Mouse (Mus musculus) heart, postnatal 0 days (tissue): Measurements from ENCODE around the gene Btbd10. TPM values are rescaled to one million over a fixed set of nuclear protein-coding genes. Genes with fewer than 3 reads are reported as not detected.

Source experiments
- ATAC-seq: fragments of 200-750 bp; cut with Nextera tagmentation; 2 replicates; pipeline ENCODE4 v1.8.0; 2017; ENCODE audit warnings: low read depth, moderate number of reproducible peaks, moderate library complexity; ENCODE audit not compliant: insufficient read depth
- DNase-seq: peaks from one replicate; pipeline ENCODE4 v3.0.0-alpha.2; 2016; ENCODE audit warnings: low spot score
- H3K27ac ChIP-seq: fragments of 300-500 bp; sonication (generic); 2 replicates; pipeline ENCODE4 v1.5.1; 2014; ENCODE audit warnings: low read depth, mild to moderate bottlenecking
- H3K27me3 ChIP-seq: fragments of 300-500 bp; sonication (generic); 2 replicates; pipeline ENCODE4 v1.6.1; 2014; ENCODE audit warnings: low read length, mixed read lengths; ENCODE audit not compliant: control insufficient read depth, insufficient read depth
- H3K36me3 ChIP-seq: fragments of 300-500 bp; sonication (generic); replicated peaks from 2 replicates; pipeline ENCODE4 v1.6.1; 2014; ENCODE audit warnings: low read length, mixed read lengths; ENCODE audit not compliant: control insufficient read depth, insufficient read depth
- H3K4me1 ChIP-seq: fragments of 300-500 bp; sonication (generic); 2 replicates; pipeline ENCODE4 v1.6.1; 2014; ENCODE audit warnings: antibody characterized with exemption; ENCODE audit not compliant: control insufficient read depth, insufficient read depth
- H3K4me2 ChIP-seq: fragments of 300-500 bp; sonication (generic); 2 replicates; pipeline ENCODE4 v1.6.1; 2014; ENCODE audit warnings: low read depth, mild to moderate bottlenecking, low read length, moderate library complexity
- H3K4me3 ChIP-seq: fragments of 300-500 bp; sonication (generic); 2 replicates; pipeline ENCODE4 v1.5.1; 2014; ENCODE audit warnings: low read depth, low read length
- H3K9ac ChIP-seq: fragments of 300-500 bp; sonication (generic); replicated peaks from 2 replicates; pipeline ENCODE4 v1.6.1; 2014; ENCODE audit warnings: low read depth, low read length, mixed read lengths
- H3K9me3 ChIP-seq: fragments of 300-500 bp; sonication (generic); replicated peaks from 2 replicates; pipeline ENCODE4 v1.6.1; 2016; ENCODE audit warnings: low read length; ENCODE audit not compliant: control insufficient read depth
- CTCF ChIP-seq: IDR thresholded peaks from 2 replicates; pipeline ENCODE4 v1.5.1; 2016; ENCODE audit warnings: antibody characterized with exemption, control low read depth, low read depth
- EP300 ChIP-seq: IDR thresholded peaks from 2 replicates; pipeline ENCODE4 v1.6.1; 2016; ENCODE audit warnings: antibody characterized with exemption, low read depth
- WGBS: fragments of 180-500 bp; shearing (Covaris S2); extraction: QIAGEN DNeasy Blood & Tissue Kit; methylation state at CpG from one replicate; pipeline ENCODE4 v1.1.7; 2014; 5-methylcytosine and 5-hydroxymethylcytosine counted together
- polyA plus RNA-seq: library from polyadenylated mRNA; unstranded; fragments of >200 nt; fragmentation: Nextera tagmentation; extraction: Ambion mirVana; gene quantifications from 2 replicates; pipeline ENCODE4 v1.2.1, GENCODE M21; 2015
- total RNA-seq: library from RNA; depleted of rRNA; stranded (reverse); fragments of >200 nt; gene quantifications from 2 replicates; pipeline ENCODE4 v1.2.3, GENCODE M21; 2014; ENCODE audit warnings: low replicate concordance

Gene Btbd10
- total and polyA plus RNA-seq, 2 experiments from 2014 or later = 13.9 to 17.7 TPM

DNA sequence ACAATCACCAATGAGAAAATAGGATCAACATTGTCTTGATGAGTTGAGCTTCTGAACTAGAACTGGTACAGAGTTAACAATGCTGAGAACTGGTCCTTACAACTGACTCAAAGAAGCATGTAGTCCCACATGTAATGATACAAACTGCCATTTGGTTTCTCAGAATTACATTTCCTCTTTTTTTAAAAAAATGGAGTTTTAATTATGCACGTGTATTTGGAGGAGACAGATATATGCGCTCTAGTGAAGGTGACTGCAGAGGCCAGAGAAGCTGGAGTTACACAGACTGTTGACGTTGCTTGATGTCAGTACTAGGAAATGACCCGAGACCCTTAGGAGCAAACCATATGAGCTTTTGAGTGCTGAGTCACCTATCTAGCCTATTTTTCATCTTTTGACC lies 27.5 kb upstream of the Btbd10 start:
- Histone ChIP-seq H3K9me3 (no peaks in the 10 kb centered on the region), H3K4me3 (no peak overlapping the region), H3K9ac (no peak overlapping the region), H3K36me3 (no peaks in the 10 kb centered on the region), H3K27me3 (no peaks in the 10 kb centered on the region), H3K4me2 (no peak overlapping the region), H3K27ac (no peak overlapping the region), H3K4me1 (no peaks in the 10 kb centered on the region)
- TF ChIP-seq CTCF (no peak), EP300 (no peak)
- WGBS = 80% methylated on average over 4 of the region's 4 CpGs
- ATAC-seq (no peak), DNase-seq (no peak)

DNA sequence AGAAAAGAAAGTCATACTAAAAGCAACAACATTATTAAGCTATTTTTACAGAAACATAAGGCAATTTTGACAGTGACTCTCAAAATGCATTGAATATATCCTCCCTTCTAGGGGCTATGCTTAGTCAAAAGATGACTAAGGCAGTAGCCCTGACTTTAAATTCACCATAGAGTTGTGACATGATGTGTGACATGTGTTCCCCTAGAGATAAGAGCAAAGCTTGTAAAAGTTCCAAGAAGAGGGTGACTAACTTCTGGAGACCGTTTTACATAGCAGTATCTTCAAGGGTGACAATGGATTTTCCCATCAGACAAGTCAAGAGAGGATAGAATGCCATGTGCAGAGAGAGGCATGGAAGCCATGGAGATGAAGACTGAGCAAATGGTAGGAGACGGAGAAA lies 22.4 kb upstream of the Btbd10 start:
- Histone ChIP-seq H3K4me2 (no peak overlapping the region), H3K27ac (no peak overlapping the region), H3K9ac (no peak overlapping the region), H3K27me3 (no peaks in the 10 kb centered on the region), H3K9me3 (no peaks in the 10 kb centered on the region), H3K4me3 (no peak overlapping the region), H3K4me1 (no peaks in the 10 kb centered on the region), H3K36me3 (no peaks in the 10 kb centered on the region)
- WGBS = 58% methylated on average over 2 of the region's 2 CpGs
- ATAC-seq (no peak), DNase-seq (no peak)
- no peak for TF ChIP-seq CTCF
- TF ChIP-seq EP300 = no peak

DNA sequence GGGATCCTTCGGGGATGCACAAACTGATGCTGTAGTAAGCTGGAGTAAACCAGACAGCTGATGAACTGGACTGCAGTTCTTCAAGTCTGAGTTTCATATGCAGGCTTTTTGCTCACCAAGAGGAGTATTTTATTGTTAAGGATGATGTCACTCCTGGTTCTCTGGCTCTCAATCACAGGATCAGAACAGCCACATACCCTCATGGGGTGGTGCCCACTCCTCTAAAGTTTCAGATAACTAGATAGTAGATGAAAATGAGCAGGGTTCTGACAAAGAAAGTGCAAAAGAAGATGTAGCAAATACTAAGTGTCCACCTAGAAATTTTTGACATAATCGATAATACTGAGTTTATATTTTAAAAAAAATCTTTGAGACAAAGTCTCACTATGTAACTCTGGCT lies 19.3 kb upstream of the Btbd10 start, which contains the start of gene Pth:
Gene Pth, minus strand, starts transcription at position 101 of the 400 bp plus-strand sequence.
- no peak for ATAC-seq
- H3K4me2 ChIP-seq = no peak within 1 kb of the TSS
- TF ChIP-seq EP300 (no peak), CTCF (no peak)

DNA sequence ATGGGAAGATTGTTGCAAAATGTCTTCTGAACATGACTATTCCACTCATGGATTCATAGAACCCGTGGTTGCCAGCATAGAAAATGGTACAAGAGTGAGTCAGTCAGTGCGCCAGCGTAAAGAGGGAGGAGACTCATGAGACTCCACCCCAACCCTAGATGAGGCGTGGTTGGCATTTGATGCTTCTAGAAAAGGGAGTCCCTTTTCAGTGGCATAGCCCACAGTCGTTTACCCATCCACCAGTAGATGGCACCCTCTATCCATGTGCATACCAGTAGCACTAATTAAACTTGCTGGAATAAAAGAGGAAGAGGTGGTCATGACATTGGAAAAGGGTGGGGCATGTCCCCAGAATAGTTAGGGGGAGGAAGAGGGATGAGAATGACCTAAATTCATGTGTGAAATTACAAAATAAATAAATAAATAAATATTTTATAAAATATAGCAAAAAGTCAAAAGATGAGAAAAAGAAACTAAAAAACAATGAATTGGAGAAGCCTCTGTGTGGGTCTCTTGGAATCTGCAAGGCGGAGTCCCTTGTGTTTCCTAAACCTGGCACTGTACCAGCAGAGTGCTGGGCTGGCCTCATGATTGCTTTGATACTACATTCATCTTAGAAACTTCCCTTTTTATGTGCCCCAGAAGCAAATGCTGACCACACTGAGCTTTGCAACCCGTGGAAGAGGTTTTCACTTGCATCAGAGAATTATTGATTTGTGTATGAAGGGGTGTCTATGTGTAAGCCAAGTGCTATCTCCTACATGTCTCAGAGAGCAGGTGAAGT lies 8.9 kb upstream of the Btbd10 start:
- no peak overlapping the region for H3K27ac ChIP-seq
- peak; percentile 90 for DNase-seq
- H3K4me2 ChIP-seq = no peak overlapping the region
- peak; percentile 89 for ATAC-seq
- H3K9me3 ChIP-seq = no peaks in the 10 kb centered on the region
- no peaks in the 10 kb centered on the region for H3K27me3 ChIP-seq
- H3K4me1 ChIP-seq = no peaks in the 10 kb centered on the region
- H3K9ac ChIP-seq = no peak overlapping the region
- no peak overlapping the region for H3K4me3 ChIP-seq
- TF ChIP-seq CTCF = peak; percentile 98
- TF ChIP-seq EP300 = no peak
- no peaks in the 10 kb centered on the region for H3K36me3 ChIP-seq
- WGBS = 27% methylated on average over 7 of the region's 7 CpGs

More for the DNA sequence above, 19.3 kb upstream of the Btbd10 start, which contains the start of gene Pth:
- Histone ChIP-seq H3K9ac (no peak within 1 kb of the TSS), H3K27ac (no peak within 1 kb of the TSS), H3K9me3 (no peaks in the 10 kb centered on the region), H3K36me3 (no peaks in the 10 kb centered on the region), H3K27me3 (no peaks in the 10 kb centered on the region), H3K4me3 (no peak within 1 kb of the TSS), H3K4me1 (no peaks in the 10 kb centered on the region)
- no peak for DNase-seq
- WGBS = 77% methylated on average over 2 of the region's 2 CpGs

DNA sequence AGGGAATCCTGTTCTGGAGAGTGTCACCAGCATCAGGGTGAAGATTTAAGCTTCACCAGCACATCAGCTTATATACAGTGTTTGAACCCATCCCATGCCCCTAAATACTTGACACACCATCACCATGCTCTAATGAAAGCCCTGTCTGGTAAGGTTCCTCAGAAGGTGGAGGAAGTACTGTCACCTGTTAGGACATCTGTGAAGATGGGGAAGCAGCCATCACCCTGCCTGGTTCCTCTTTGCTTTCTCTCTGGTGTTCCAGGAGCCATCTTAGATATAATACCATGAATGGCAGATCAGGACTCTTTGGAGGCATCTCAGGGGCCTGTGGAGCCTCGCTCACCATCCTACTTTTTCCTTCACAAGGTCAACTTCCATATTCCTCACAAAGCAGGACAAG lies 3.5 kb upstream of the Btbd10 start:
- no peaks in the 10 kb centered on the region for H3K36me3 ChIP-seq
- no peak for DNase-seq
- no peak overlapping the region for H3K4me2 ChIP-seq
- ATAC-seq = no peak
- H3K4me3 ChIP-seq = no peak overlapping the region
- no peaks in the 10 kb centered on the region for H3K9me3 ChIP-seq
- peaks cover 3% of the 10 kb centered on the region; the same call in 1 of the 2 replicates for H3K4me1 ChIP-seq
- H3K27ac ChIP-seq = no peak overlapping the region
- H3K9ac ChIP-seq = no peak overlapping the region
- no peaks in the 10 kb centered on the region for H3K27me3 ChIP-seq
- WGBS = 79% methylated on average over 1 of the region's 1 CpGs
- TF ChIP-seq EP300 = no peak
- TF ChIP-seq CTCF = no peak
